Mouse (Mus musculus): ENCODE measurements around the gene Cd2bp2. TPM values are rescaled to one million over a fixed set of nuclear protein-coding genes. Genes with fewer than 3 reads are reported as not detected.

Cd2bp2 gene
- total and polyA plus RNA-seq, 3 experiments, result 56.7 to 64.8 TPM; not detected in 1

- Histone ChIP-seq H3K9ac (ENCODE audit: control insufficient read depth, low read depth, low read length, poor library complexity, severe bottlenecking) (peak overlapping the region; percentile 67), H3K79me2 (ENCODE audit: control insufficient read depth, insufficient read depth, low read length, poor library complexity) (peaks cover 3% of the 10 kb centered on the region), H3K27me3 (ENCODE audit: control insufficient read depth in 1 of 2, insufficient read depth in 2 of 2, low read length in 2 of 2) (no peaks in the 10 kb centered on the region), H3K9me3 (replicated peaks; ENCODE audit: insufficient read depth, low read length) (no peaks in the 10 kb centered on the region), H3K36me3 (ENCODE audit: control insufficient read depth in 1 of 2, insufficient read depth in 2 of 2, low read length in 2 of 2) (peaks cover 0 to 22% of the 10 kb centered on the region in 2 experiments; a peak in 2 of 4 replicates), H3K27ac (ENCODE audit: control insufficient read depth, low read depth, low read length) (peak overlapping the region; percentile 91), H3K4me3 (ENCODE audit: control insufficient read depth in 1 of 2, insufficient read depth in 1 of 2, low read depth in 2 of 2, low read length in 2 of 2) (peak overlapping the region; percentile 32 to 34), H3K4me1 (ENCODE audit: control insufficient read depth in 1 of 2, insufficient read depth in 2 of 2, low read length in 2 of 2) (peaks cover 23 to 41% of the 10 kb centered on the region in 2 experiments)
- TF ChIP-seq MAX (IDR thresholded peaks at IDR 0.05; ENCODE audit: low read length) (no peak), MAFK (IDR thresholded peaks at IDR 0.05; ENCODE audit: borderline replicate concordance, low read depth, low read length) (no peak), MXI1 (IDR thresholded peaks at IDR 0.05; ENCODE audit: low read depth, low read length) (0 out of 2 replicates have a peak, but pooled peaks have one; percentile 37)
- no peak for DNase-seq (ENCODE audit: low read depth, low spot score)
These were observed 21.6 kb upstream of the Cd2bp2 start for GRCm38 (mm10) chr7:127217475-127217874.

- H3K27me3 ChIP-seq (ENCODE audit: control insufficient read depth in 1 of 2, insufficient read depth in 2 of 2, low read length in 2 of 2), result no peaks in the 10 kb centered on the region
- no peak overlapping the region for H3K4me3 ChIP-seq (ENCODE audit: control insufficient read depth in 1 of 2, insufficient read depth in 1 of 2, low read depth in 2 of 2, low read length in 2 of 2)
- no peak overlapping the region for H3K9ac ChIP-seq (ENCODE audit: control insufficient read depth, low read depth, low read length, poor library complexity, severe bottlenecking)
- H3K27ac ChIP-seq (ENCODE audit: control insufficient read depth, low read depth, low read length), result no peak overlapping the region
- H3K9me3 ChIP-seq (replicated peaks; ENCODE audit: insufficient read depth, low read length), result no peaks in the 10 kb centered on the region
- H3K4me1 ChIP-seq (ENCODE audit: control insufficient read depth in 1 of 2, insufficient read depth in 2 of 2, low read length in 2 of 2), result peaks cover 23 to 41% of the 10 kb centered on the region in 2 experiments
- peaks cover 0 to 22% of the 10 kb centered on the region in 2 experiments; a peak in 2 of 4 replicates for H3K36me3 ChIP-seq (ENCODE audit: control insufficient read depth in 1 of 2, insufficient read depth in 2 of 2, low read length in 2 of 2)
- TF ChIP-seq POLR2AphosphoS5 (IDR thresholded peaks at IDR 0.05; ENCODE audit: borderline replicate concordance, low read depth, low read length) (no peak), EP300 (IDR thresholded peaks at IDR 0.05; ENCODE audit: low read depth in 1 of 2, low read length in 2 of 2) (no peak), GATA1 (IDR thresholded peaks at IDR 0.05; ENCODE audit: low read depth, low read length) (no peak), ZNF384 (IDR thresholded peaks at IDR 0.05; ENCODE audit: low read depth, low read length) (0 out of 2 replicates have a peak, but pooled peaks have one; percentile 35), ZC3H11A (IDR thresholded peaks at IDR 0.05; ENCODE audit: low read depth, low read length) (no peak), POLR2AphosphoS2 (IDR thresholded peaks at IDR 0.05; ENCODE audit: low read length) (no peak), POLR2A (IDR thresholded peaks at IDR 0.05; ENCODE audit: control insufficient read depth in 1 of 2, insufficient read depth in 1 of 2, low read depth in 1 of 2, low read length in 2 of 2, poor library complexity in 1 of 2) (no peak)
- DNase-seq (ENCODE audit: low read depth, low spot score), result no peak
- H3K79me2 ChIP-seq (ENCODE audit: control insufficient read depth, insufficient read depth, low read length, poor library complexity), result peaks cover 3% of the 10 kb centered on the region
These were observed 20.5 kb upstream of the Cd2bp2 start for GRCm38 (mm10) chr7:127216307-127216706.

- H3K36me3 ChIP-seq (ENCODE audit: control insufficient read depth in 1 of 2, insufficient read depth in 2 of 2, low read length in 2 of 2), result peaks cover 0 to 23% of the 10 kb centered on the region in 2 experiments; a peak in 2 of 4 replicates
- no peak overlapping the region for H3K27ac ChIP-seq (ENCODE audit: control insufficient read depth, low read depth, low read length)
- peak; percentile 82 for DNase-seq (ENCODE audit: low read depth, low spot score)
- no peak overlapping the region for H3K4me3 ChIP-seq (ENCODE audit: control insufficient read depth in 1 of 2, insufficient read depth in 1 of 2, low read depth in 2 of 2, low read length in 2 of 2)
- H3K4me1 ChIP-seq (ENCODE audit: control insufficient read depth in 1 of 2, insufficient read depth in 2 of 2, low read length in 2 of 2), result peaks cover 23 to 43% of the 10 kb centered on the region in 2 experiments
- no peaks in the 10 kb centered on the region for H3K9me3 ChIP-seq (replicated peaks; ENCODE audit: insufficient read depth, low read length)
- H3K79me2 ChIP-seq (ENCODE audit: control insufficient read depth, insufficient read depth, low read length, poor library complexity), result peaks cover 3% of the 10 kb centered on the region
- H3K27me3 ChIP-seq (ENCODE audit: control insufficient read depth in 1 of 2, insufficient read depth in 2 of 2, low read length in 2 of 2), result no peaks in the 10 kb centered on the region
- no peak overlapping the region for H3K9ac ChIP-seq (ENCODE audit: control insufficient read depth, low read depth, low read length, poor library complexity, severe bottlenecking)
- TF ChIP-seq ELF1 (IDR thresholded peaks at IDR 0.05; ENCODE audit: low read depth, low read length) (0 out of 2 replicates have a peak, but pooled peaks have one; percentile 27), MAX (IDR thresholded peaks at IDR 0.05; ENCODE audit: low read length) (no peak), GABPA (IDR thresholded peaks at IDR 0.05; ENCODE audit: low read depth, low read length) (no peak), NRF1 (IDR thresholded peaks at IDR 0.05; ENCODE audit: insufficient read depth, low read depth, low read length, poor library complexity, severe bottlenecking) (no peak), MEF2A (IDR thresholded peaks at IDR 0.05; ENCODE audit: extremely low read depth, insufficient replicate concordance, low read depth, low read length, poor library complexity, severe bottlenecking) (no peak), RAD21 (IDR thresholded peaks at IDR 0.05; ENCODE audit: low read depth, low read length) (peak; percentile 44), JUND (IDR thresholded peaks at IDR 0.05; ENCODE audit: low read depth, low read length) (no peak), USF1 (IDR thresholded peaks at IDR 0.05; ENCODE audit: low read depth, low read length) (no peak), TBP (IDR thresholded peaks at IDR 0.05; ENCODE audit: low read depth, low read length) (no peak), CHD2 (IDR thresholded peaks at IDR 0.05; ENCODE audit: low read length) (no peak), POLR2AphosphoS2 (IDR thresholded peaks at IDR 0.05; ENCODE audit: low read length) (no peak), RCOR1 (IDR thresholded peaks at IDR 0.05; ENCODE audit: low read depth, low read length) (no peak), POLR2AphosphoS5 (IDR thresholded peaks at IDR 0.05; ENCODE audit: borderline replicate concordance, low read depth, low read length) (no peak), TCF12 (IDR thresholded peaks at IDR 0.05; ENCODE audit: low read depth, low read length) (no peak), CTCF (IDR thresholded peaks at IDR 0.05 in 2 of 3, conservative IDR thresholded peaks at IDR 0.05 in 1 of 3; ENCODE audit: control insufficient read depth in 1 of 3, insufficient read depth in 1 of 3, low read depth in 2 of 3, low read length in 3 of 3, poor library complexity in 1 of 3, severe bottlenecking in 1 of 3) (peak; percentile 77 to 89 (median 87)), SMC3 (IDR thresholded peaks at IDR 0.05; ENCODE audit: low read depth, low read length) (peak; percentile 57), MYB (IDR thresholded peaks at IDR 0.05; ENCODE audit: low read depth, low read length) (no peak)
These were observed 19.4 kb upstream of the Cd2bp2 start for GRCm38 (mm10) chr7:127214981-127215871.

All from MEL (cell line).